Mouse (Mus musculus) C2C12 (cell line): ENCODE measurements around the gene F5.

Experiments used
- CEBPB ChIP-seq: IDR thresholded peaks from one replicate; pipeline ENCODE4 v1.6.1; 2011; ENCODE audit warnings: low read depth, mild to moderate bottlenecking, control low read depth, moderate library complexity
- CTCF ChIP-seq: IDR thresholded peaks from one replicate; pipeline ENCODE4 v1.5.1; 2011; ENCODE audit not compliant: control insufficient read depth, insufficient read depth, insufficient read length
- FOSL1 ChIP-seq: IDR thresholded peaks from one replicate; pipeline ENCODE4 v1.8.0; 2011; ENCODE audit warnings: mild to moderate bottlenecking, low read length; ENCODE audit not compliant: poor library complexity, insufficient read depth, severe bottlenecking
- MAX ChIP-seq: IDR thresholded peaks from one replicate; pipeline ENCODE4 v1.6.1; 2011; ENCODE audit warnings: mild to moderate bottlenecking, control low read depth
- MYOD1 ChIP-seq: IDR thresholded peaks from one replicate; pipeline ENCODE4 v1.6.1; 2011; ENCODE audit warnings: low read depth; ENCODE audit not compliant: control insufficient read depth, insufficient read length
- MYOG ChIP-seq: IDR thresholded peaks from one replicate; pipeline ENCODE4 v1.6.1; 2011; ENCODE audit not compliant: control insufficient read depth, insufficient read length; ENCODE audit errors: extremely low read depth
- USF1 ChIP-seq: IDR thresholded peaks from one replicate; pipeline ENCODE4 v1.6.1; 2011; ENCODE audit warnings: low read depth, mild to moderate bottlenecking, control low read depth, moderate library complexity

DNA sequence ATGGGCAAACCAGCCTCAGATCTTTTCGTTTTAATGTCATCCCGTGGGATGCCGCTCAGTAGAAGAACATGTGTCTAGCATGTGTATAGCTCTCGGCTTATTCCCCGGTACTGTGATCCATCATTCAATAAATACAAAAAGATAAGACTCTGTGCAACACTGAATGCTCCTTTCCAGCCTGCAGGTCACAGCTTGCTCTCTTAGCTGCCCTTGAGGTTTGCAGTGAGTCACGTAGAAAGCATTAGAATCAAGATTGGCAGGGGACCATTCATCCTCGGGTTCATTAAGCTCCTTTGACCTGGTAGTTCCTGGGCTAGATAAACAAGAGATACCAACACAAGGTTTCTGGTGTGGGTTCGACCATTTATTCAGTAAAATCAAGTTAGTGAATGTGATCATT lies 91.2 kb downstream of the F5 start:
- TF ChIP-seq CTCF (no peak), USF1 (no peak), MAX (no peak), FOSL1 (no peak), CEBPB (no peak), MYOD1 (no peak), MYOG (no peak)
